ENCODE assay signal across 29 mouse cellular contexts in genomic region chr13:26734981-26735380, GRCm38 (mm10). TPM values are rescaled to one million over a fixed set of nuclear protein-coding genes. Genes with fewer than 3 reads are reported as not detected.
DNase-seq lines count a peak whose midpoint lies in the region; ATAC-seq lines count a peak whose summit lies in the region.
"Had no signal": no experiment of that assay in that cellular context is flagged by ENCODE, and none has a peak within 500 bp of the region (broad histone marks: within the 10 kb centered on the region; RNA-seq: fewer than 3 reads in every experiment).

No protein-coding gene starts in this region.

- H3K36me3 ChIP-seq in forebrain, embryonic 15.5 days, result no peaks in the 10 kb centered on the region
- no peaks in the 10 kb centered on the region for H3K36me3 ChIP-seq in liver, embryonic 12.5 days
- H3K36me3 ChIP-seq: embryonic facial prominence, embryonic 12.5 days; forebrain, embryonic 12.5 days; G1E; heart, embryonic 13.5 days; hindbrain, embryonic 15.5 days had no signal

- H3K4me1 ChIP-seq in forebrain, embryonic 15.5 days, result no peaks in the 10 kb centered on the region
- H3K4me1 ChIP-seq in liver, embryonic 12.5 days, result no peaks in the 10 kb centered on the region
- H3K4me1 ChIP-seq: embryonic facial prominence, embryonic 12.5 days; forebrain, embryonic 12.5 days; heart, embryonic 13.5 days; hindbrain, embryonic 15.5 days had no signal

- no peaks in the 10 kb centered on the region for H3K27me3 ChIP-seq in forebrain, embryonic 15.5 days
- H3K27me3 ChIP-seq in liver, embryonic 12.5 days (replicated peaks), result no peaks in the 10 kb centered on the region
- H3K27me3 ChIP-seq: embryonic facial prominence, embryonic 12.5 days; forebrain, embryonic 12.5 days; heart, embryonic 13.5 days; hindbrain, embryonic 15.5 days; Patski had no signal

- no peak overlapping the region for H3K4me3 ChIP-seq in forebrain, embryonic 15.5 days
- H3K4me3 ChIP-seq in liver, embryonic 12.5 days, result no peak overlapping the region
- H3K4me3 ChIP-seq: embryonic facial prominence, embryonic 12.5 days; forebrain, embryonic 12.5 days; gastrocnemius, adult 2 months; heart, embryonic 13.5 days; hindbrain, embryonic 15.5 days had no signal

- WGBS in forebrain, embryonic 15.5 days, result 81% methylated on average over 1 of the region's 1 CpGs
- 74% methylated on average over 1 of the region's 1 CpGs for WGBS in liver, embryonic 12.5 days (ENCODE audit: insufficient replicate concordance)

- no peak overlapping the region for H3K9ac ChIP-seq in forebrain, embryonic 15.5 days (replicated peaks)
- H3K9ac ChIP-seq in liver, embryonic 12.5 days, result no peak overlapping the region
- H3K9ac ChIP-seq: embryonic facial prominence, embryonic 12.5 days; forebrain, embryonic 12.5 days; forebrain, postnatal 0 days; heart, embryonic 13.5 days; hindbrain, embryonic 15.5 days had no signal

- H3K9me3 ChIP-seq in forebrain, embryonic 15.5 days, result no peaks in the 10 kb centered on the region
- H3K9me3 ChIP-seq in liver, embryonic 12.5 days (replicated peaks), result no peaks in the 10 kb centered on the region
- H3K9me3 ChIP-seq: embryonic facial prominence, embryonic 12.5 days; forebrain, embryonic 12.5 days; G1E; heart, embryonic 13.5 days; hindbrain, embryonic 15.5 days had no signal

- ATAC-seq in forebrain, embryonic 15.5 days (replicated peaks), result no peak
- no peak for ATAC-seq in liver, embryonic 12.5 days
- ATAC-seq: activated CD4-positive, CD25-positive, alpha-beta regulatory T cell, adult 4 months; CD4-positive, CD25-positive, alpha-beta regulatory T cell, adult 4 months; forebrain, postnatal 0 days; inflammation-experienced regulatory T-cells, adult 6 months; intestine, postnatal 0 days; Patski had no signal

- DNase-seq in embryo, embryonic 10.5 days (ENCODE audit: low spot score), result peak; percentile 31
- DNase-seq in embryo, embryonic 10 days (ENCODE audit: low spot score), result no peak
- DNase-seq in adipocyte (ENCODE audit: low spot score), result peak; percentile 12
- DNase-seq in hindlimb bud, embryonic 11.5 days (ENCODE audit: extremely low spot score, low read depth, low spot score), result peak; percentile 69
- DNase-seq in cerebellum, postnatal 4 days (ENCODE audit: low spot score in 2 of 2), result no peak
- DNase-seq: adrenal gland, adult 2 months; adrenal gland, postnatal 25 days; B cell, adult 2 months; cerebellum, adult 2 months; cerebellum, postnatal 10 days; forebrain, postnatal 0 days; gastrocnemius, adult 2 months; gastrocnemius, postnatal 36 days; heart, adult 11 months; heart, postnatal 36 days had no signal

- H3K4me2 ChIP-seq in forebrain, embryonic 15.5 days (replicated peaks), result no peak overlapping the region
- H3K4me2 ChIP-seq in liver, embryonic 12.5 days, result no peak overlapping the region
- H3K4me2 ChIP-seq: embryonic facial prominence, embryonic 12.5 days; forebrain, embryonic 12.5 days; heart, embryonic 13.5 days; hindbrain, embryonic 15.5 days had no signal

- H3K27ac ChIP-seq in forebrain, embryonic 15.5 days (replicated peaks), result no peak overlapping the region
- no peak overlapping the region for H3K27ac ChIP-seq in liver, embryonic 12.5 days
- H3K27ac ChIP-seq: embryonic facial prominence, embryonic 12.5 days; forebrain, embryonic 12.5 days; gastrocnemius, adult 2 months; heart, embryonic 13.5 days; hindbrain, embryonic 15.5 days had no signal

RNA-seq across cellular contexts. Expression of gene Hdgfl1, which starts 35.0 kb away (rescaled TPM):
- polyA plus RNA-seq in forebrain, embryonic 15.5 days (2015; fragmentation: Nextera tagmentation; extraction: Ambion mirVana), result not detected in 2 replicates
- polyA plus RNA-seq in liver, embryonic 12.5 days (2016; fragmentation: Nextera tagmentation; extraction: Ambion mirVana), result not detected in 2 replicates
- polyA plus RNA-seq: activated CD4-positive, CD25-positive, alpha-beta regulatory T cell, adult 4 months; adrenal gland, adult 2 months; CD4-positive, CD25-positive, alpha-beta regulatory T cell, adult 4 months; cerebellum, adult 2 months; embryonic facial prominence, embryonic 12.5 days; forebrain, embryonic 12.5 days; forebrain, postnatal 0 days; G1E; heart, embryonic 13.5 days; heart, postnatal 0 days; hindbrain, embryonic 11.5 days; hindbrain, embryonic 15.5 days; inflammation-experienced regulatory T-cells, adult 6 months; intestine, postnatal 0 days; Patski had no signal

Comparison
In these comparisons a context has a peak if more than half of its experiments do, and no peak if none do; other contexts are left out.
1. DNase-seq: peak in embryo, embryonic 10.5 days (single experiment), adipocyte (single experiment) and hindlimb bud, embryonic 11.5 days (single experiment); none in embryo, embryonic 10 days (single experiment) and cerebellum, postnatal 4 days (0 of 2).